Mouse (Mus musculus) hematopoietic stem cell, adult 5-6 weeks (primary cell): ENCODE results near the gene Rilp. TPM values are rescaled to one million over a fixed set of nuclear protein-coding genes. Genes with fewer than 3 reads are reported as not detected.
"Not testable (repeated sequence)": the region's sequence is repeated elsewhere in the genome, so short reads cannot be mapped to it uniquely, and the experiment has no call there.

Experiments used
- ATAC-seq, 2 experiments: fragments of 125-278 bp in 1 of 2; replicated peaks in 1 of 2; 2 replicates each; pipeline ENCODE4 v1.8.0; 2016 to 2017; ENCODE audit warnings: inconsistent platforms in 2 of 2, mild to moderate bottlenecking in 2 of 2, moderate number of reproducible peaks in 2 of 2, low read depth in 1 of 2, moderate TSS enrichment in 1 of 2; ENCODE audit not compliant: low FRiP score in 2 of 2, poor library complexity in 2 of 2, severe bottlenecking in 2 of 2, insufficient read depth in 1 of 2, low TSS enrichment in 1 of 2
- total RNA-seq: library from RNA; stranded (forward); fragments of 172-1452, 232-1000 nt; gene quantifications from 2 replicates; pipeline ENCODE4 v1.2.3, GENCODE M21; 2017

Rilp gene
- total RNA-seq, 1 experiment from 2014 or later = not detected

DNA sequence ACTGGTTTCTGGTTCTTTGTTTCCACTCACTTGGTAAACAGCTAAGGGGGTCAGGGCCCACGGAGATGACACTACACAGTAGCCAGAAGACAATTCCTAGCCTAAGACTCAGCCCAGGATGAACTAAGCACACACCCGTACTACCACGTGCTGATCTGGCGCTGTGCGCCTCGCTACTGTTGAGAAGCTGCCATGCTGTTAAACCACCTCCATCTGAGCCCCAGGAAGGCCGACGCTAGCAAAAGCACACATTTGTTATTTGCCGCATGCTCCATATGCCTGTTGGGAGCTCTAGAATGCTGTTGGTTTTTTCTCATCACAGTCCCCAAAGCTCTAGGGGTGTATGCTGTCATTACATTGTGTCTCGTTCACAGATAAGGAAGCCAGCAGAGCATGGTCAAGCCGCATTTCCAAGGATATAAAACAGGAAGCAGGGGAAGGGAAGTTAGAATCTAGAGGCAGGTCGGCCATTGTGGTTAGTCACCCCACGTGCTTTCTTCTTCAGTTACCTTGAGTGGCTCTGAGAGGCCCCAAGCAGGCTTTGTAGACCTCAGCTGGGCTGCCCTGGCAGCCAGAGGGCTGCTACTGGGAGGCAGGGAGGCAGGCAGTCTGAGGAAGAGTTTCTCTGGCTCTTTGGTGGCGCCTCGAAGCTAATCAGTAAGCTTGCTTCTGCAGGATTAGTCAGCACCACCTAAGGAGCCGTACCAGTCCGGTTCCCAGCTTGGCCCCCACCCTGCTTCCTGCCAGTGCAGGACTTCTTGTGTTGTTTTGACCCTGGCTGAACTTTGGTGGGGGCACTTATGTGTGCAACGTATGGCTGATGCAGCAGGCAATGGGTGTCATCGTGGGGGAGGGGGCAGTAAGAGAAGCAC lies 31.1 kb downstream of the Rilp start:
- ATAC-seq = peak; percentile 76 to 84

DNA sequence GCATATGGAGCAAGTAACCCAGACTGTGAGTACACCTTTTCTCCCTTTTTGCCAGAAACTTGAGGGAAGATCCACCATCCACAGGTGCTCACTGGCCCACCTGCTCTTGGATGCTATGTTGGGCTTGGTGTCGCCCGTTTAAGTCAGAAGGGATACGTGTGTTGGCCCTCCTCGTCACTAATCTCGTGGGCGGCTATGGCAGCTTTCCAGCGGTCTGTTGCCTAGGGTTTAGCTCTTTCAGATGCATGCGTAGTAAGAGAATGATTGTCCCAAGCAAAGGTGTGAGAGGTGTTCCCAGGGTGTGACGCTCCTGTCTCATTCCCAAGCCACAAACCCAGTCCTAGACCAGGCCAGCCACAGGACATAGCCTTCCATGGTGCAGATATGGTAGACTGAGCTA lies 34.8 kb downstream of the Rilp start:
- no peak for ATAC-seq

DNA sequence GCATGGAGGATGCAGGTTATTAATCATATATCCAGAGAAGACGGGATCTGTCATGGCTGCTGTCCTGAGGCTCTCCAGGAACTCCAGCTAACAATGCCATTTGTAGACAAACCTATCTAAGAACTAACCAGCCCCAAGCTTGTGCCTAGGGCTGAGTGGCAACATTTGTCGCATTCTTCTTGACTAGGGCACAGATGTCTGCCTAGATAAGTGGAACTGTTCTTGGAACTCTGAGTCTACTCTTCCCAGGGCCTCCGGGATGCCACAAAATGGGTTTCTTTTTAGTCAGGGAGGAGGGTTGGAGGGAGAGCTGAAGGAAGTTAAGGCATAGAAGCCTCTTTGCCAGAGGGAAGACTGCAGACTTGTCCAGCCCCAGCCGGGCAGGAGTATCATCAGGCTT lies 36.2 kb downstream of the Rilp start:
- no peak for ATAC-seq

DNA sequence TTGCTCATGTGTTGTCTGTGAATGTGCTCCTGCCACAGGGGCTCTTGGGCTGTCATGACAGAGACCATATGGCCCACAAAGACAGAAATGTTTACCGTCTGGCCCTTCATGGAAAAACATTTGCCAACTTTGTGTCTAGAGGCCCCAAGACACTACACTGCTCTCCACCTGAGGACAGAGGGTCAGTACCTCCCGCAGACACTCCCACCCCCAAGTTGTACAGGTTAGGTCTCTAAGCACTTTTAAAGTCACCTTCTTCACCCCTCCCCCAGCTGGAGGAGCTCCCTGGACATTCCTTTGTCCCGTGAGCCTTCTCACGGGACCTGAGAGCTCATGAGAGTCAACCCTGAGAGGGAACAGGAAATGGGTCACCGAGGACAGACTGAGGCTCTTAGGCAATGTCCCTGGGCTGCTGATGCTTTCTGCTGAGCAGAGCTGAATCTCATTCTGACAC lies 39.8 kb downstream of the Rilp start:
- no peak; a peak in 1 of 4 replicates for ATAC-seq

DNA sequence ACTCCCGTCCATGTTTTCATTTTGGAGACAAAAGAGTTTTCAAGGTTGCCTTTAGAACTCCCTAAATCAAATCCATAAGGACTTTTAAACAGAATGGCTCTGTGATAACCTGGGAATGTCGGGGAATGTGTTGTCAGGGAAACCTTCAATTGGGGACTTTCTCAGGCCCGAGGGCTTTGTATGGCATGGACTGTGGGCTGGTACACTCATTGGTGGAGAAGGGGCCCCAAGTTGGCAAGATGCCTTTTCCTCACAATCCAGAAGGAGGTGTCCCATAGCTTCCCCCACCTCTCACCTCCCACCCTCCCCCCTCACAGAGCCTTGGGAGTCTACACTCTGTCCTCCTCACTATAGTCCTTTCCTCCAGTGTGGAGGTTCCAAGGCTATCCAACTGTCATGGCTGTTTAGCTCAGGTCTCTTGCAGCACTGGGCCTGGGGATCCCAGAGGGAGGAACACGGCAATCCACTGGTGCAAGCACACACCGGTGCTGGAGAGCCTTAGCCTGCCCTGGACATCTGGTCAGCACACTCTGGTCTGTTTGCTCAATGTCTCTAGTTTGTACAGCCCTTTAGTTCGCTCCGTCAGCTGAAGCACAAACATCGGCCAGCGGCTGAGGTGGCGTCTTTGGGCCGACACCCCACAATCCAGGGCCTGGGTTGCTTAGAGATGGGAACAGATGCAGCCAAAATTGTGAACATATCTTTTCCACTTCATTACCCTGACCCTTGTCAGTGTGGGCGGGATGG lies 40.5 kb downstream of the Rilp start:
- ATAC-seq = no peak

DNA sequence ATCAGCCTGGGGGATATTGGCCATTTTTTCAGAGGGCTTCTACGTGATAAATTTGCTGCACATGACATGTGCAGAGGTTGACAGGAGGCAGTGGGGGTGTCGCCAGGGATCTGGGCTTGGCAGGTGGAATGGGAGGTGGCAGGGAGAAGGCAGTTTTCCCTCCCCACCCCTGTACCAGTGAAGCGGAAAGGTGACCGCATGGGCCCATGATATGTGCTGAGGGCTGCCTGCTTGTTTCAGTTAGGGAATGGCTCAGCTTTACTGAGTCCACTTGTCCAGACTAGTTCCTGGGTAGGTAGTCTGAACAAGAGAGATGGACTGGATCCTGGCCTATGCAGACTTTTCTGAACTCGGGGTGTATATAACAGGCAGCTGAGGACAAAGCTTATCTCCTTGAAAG lies 41.4 kb downstream of the Rilp start:
- ATAC-seq = no peak

DNA sequence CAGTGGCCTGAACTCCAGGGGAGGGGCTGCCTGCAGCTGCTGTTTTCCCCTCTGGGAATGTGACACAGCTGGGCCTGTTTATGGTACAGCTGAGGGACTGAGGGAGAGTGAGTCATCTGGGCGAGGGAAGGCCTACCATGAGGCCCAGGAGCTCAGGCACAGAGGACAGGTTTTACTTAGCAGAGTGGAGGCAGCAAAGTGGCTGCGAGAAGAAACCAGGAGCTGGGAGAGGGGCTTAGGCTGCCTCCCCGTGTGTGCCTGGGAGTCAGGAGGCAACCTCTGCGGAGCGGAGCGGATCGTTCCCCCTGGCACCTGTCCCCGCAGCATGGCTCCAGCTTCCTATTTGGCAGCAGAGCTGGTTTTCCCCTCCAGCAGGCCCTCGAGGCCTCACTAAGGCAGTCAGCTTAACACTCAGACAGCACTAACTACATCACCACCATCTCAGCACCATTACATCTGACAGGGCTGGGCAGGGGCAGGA lies 42.1 kb downstream of the Rilp start:
- peak in 1 of 2 experiments; percentile 45; a peak in 2 of 4 replicates for ATAC-seq

DNA sequence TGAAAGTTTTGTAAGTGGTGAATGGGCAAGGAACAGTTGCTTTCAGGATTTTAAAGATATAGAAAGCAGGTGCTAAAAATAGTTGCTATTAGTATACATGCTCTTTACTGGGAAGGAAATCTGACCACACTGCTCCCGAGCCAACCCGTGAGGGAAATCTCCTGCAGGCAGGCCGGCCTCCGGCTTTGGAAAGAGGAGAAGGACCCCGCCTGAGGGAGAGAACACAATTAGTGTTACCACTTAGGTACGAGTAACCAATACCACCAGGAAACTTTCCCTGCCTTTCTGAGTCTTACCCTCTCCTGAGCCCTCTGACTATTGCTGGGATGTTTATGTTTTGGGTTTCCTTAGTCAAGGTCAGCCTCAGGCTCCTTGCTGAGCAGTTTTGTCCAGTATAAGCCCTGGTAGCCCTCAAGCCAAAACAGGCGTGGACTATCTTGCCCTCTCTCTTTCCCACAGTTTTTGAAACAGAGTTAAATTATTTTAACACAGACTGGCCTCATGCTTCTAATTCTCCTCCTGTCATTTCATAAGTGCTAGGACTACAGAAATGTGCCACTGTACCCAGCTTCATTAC lies 43.1 kb downstream of the Rilp start:
- ATAC-seq = no peak

DNA sequence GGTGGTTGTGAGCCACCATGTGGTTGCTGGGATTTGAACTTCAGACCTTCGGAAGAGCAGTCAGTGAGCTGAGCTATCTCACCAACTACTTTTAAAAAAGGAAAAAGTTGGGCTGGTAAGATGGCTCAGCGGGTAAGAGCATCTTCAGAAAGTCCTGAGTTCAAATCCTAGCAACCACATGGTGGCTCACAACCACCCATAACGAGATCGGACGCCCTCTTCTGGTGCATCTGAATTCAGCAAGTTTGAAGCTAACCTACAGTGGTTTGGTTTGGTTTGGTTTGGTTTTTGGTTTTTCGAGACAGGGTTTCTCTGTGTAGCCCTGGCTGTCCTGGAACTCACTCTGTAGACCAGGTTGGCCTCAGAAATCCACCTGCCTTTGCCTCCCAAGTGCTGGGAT lies 46.1 kb downstream of the Rilp start:
- ATAC-seq = not testable (repeated sequence)

DNA sequence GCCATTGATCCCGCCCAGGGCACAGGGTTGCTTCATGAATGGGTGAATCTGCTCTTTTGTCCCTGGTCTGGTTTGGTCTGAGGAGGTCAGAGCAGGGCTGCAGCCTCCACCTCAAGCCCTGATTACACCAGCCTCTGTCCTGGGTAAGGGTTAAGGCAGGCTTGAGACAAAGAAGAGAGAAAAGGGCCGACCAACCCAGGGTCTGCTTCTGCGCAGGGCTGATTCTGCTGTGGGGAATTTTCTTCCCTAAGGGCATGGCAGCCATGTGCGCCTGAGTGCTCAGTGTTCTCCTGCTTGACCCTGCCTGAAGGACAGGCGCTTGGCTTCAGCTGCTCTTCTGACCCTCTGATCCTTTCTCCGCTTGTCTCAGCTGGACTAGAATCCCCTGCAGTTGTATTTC lies 47.2 kb downstream of the Rilp start:
- no peak for ATAC-seq

DNA sequence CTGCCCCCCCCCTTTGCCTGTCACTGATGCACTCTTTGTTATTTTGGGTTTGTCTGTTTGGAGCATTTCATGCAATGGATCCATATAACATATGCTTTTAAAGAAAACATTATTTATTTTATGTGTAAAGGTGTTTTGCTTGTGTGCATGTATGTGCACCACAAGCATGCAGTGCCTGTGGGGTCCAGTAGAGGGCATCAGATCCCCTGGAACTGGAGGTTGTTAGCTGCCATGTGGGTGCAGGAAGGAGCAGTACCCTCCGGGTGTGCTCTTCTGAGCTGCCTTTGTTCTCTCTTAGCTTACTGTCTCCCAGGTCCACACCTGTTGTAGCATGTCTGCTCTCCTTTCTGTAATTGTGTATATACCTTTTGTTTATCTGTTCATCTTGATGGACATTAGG lies 48.2 kb downstream of the Rilp start:
- no peak for ATAC-seq

DNA sequence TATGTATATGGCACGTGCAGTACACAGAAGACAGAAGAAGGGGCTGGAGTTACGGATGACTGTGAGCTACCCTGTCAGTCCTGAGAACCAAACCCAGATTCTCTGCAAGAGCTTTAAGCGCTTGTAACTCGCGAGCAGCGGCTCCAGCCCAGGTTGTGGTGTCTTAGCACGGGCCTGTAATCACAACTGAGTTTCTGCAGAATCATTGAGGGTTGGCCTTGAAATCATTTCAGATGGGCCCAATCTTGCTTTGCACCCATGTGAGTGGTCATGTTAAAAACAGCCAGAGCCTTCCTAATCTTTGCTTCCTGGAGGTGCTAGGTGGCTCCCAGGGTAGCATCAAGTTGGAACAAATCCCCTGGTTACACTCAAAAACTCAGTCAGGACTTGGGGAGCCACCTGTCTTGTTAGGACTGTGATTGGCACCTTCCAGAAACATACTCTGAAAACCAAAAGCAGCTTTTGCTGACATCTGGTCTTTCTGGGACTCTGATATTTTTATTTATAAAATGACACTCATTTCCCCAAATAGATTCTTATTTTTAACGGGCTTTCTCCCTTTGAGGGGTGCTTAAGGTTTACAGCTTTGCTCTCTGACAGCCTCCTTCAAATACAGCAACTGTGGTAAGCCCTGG lies 50.1 kb downstream of the Rilp start:
- peak in 1 of 2 experiments; percentile 47; a peak in 1 of 4 replicates for ATAC-seq

DNA sequence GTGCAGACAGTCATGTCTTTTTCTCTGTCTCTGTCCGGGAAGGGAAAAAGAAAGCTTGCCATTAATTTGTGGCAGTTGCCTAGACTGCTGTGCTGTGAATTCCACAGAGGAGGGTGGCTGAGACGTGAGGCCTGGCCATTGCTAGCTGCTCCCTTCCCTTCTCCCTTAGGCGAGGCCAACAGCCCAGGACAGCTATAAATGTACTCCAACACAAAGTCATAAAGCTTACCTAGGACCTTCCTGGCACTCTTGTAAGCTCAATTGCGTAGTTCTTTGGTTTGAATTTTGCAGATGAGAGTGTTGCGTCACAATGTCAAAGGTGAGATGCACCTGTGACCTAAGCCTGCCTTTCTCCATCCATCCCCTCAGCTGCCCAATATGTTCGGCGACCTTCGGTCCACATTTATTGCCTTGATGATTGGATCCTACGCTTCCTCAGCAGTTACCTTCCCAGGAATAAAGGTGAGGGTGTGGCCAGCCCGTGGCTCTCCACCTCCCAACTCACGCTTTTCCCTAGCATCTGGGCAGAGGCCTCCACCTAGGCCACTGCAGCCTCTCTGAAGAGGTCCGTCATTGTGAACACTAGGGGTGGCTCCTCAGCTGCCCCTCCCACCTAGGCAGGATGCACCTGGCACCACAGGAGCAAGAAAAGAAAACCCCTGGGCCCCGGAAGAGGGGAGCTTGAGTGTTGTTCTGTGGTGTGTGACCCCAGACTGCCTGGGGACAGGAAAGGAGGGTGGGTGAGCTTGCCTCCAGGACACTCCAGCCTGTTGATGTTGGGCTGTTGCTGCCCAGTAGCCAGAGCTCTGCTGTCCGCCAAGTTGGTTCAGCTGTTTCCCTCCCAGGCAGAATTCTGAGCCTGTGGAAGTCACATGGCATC lies 50.9 kb downstream of the Rilp start:
- peak; percentile 61 to 74 for ATAC-seq

DNA sequence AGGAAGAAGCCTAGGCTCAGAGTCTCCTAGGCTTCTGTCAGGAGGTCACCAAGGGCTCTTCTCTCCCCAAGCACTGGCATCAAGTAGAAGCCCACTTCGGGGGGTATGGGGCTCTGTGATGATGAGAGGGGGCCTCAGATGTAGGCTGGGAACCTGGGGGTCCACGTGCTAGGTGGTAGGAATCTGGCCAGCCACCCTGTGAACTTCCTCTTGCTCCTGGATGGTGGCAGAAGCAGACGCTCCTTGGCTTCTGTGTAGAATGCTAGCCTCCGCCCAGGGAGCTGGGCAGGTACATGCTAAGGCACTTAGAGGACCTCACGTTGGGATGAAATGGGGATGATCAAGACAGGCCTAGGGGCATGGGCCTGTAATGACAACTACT lies 51.5 kb downstream of the Rilp start:
- no peak for ATAC-seq
